Mouse (Mus musculus): ENCODE data around the gene Tbkbp1.
A peak's percentile ranks its signal among the peaks of the same experiment; 100 is the strongest.

The Tbkbp1 gene

GRCm38 (mm10) chr11:97127470-97128223 lies 23.6 kb downstream of the Tbkbp1 start:
- DNase-seq (ENCODE audit: low read depth, low spot score) = no peak

- no peak for DNase-seq (ENCODE audit: low read depth, low spot score)
Measured at GRCm38 (mm10) chr11:97126645-97127468, 24.4 kb downstream of the Tbkbp1 start.

- no peak for DNase-seq (ENCODE audit: low read depth, low spot score)
Measured at GRCm38 (mm10) chr11:97124266-97125036, 26.8 kb downstream of the Tbkbp1 start.

GRCm38 (mm10) chr11:97123282-97123890 lies 27.9 kb downstream of the Tbkbp1 start:
- no peak for DNase-seq (ENCODE audit: low read depth, low spot score)

GRCm38 (mm10) chr11:97120641-97121040 lies 30.7 kb downstream of the Tbkbp1 start:
- peak; percentile 56 for DNase-seq (ENCODE audit: low read depth, low spot score)

GRCm38 (mm10) chr11:97120221-97120620 lies 31.1 kb downstream of the Tbkbp1 start:
- peak; percentile 36 for DNase-seq (ENCODE audit: low read depth, low spot score)

GRCm38 (mm10) chr11:97115797-97116196 lies 35.5 kb downstream of the Tbkbp1 start:
- no peak for DNase-seq (ENCODE audit: low read depth, low spot score)

GRCm38 (mm10) chr11:97114671-97115601 lies 36.4 kb downstream of the Tbkbp1 start, which contains the start of gene Tbx21:
Gene Tbx21, minus strand, starts transcription at chr11:97115331.
- DNase-seq (ENCODE audit: low read depth, low spot score) = no peak

GRCm38 (mm10) chr11:97112519-97113125 lies 38.7 kb downstream of the Tbkbp1 start:
- DNase-seq (ENCODE audit: low read depth, low spot score) = no peak

GRCm38 (mm10) chr11:97108976-97109375 lies 42.3 kb downstream of the Tbkbp1 start:
- no peak for DNase-seq (ENCODE audit: low read depth, low spot score)

- DNase-seq (ENCODE audit: low read depth, low spot score) = no peak
Measured at GRCm38 (mm10) chr11:97104091-97104483, 47.2 kb downstream of the Tbkbp1 start.

GRCm38 (mm10) chr11:97103163-97104090 lies 47.9 kb downstream of the Tbkbp1 start:
- DNase-seq (ENCODE audit: low read depth, low spot score) = no peak

GRCm38 (mm10) chr11:97101722-97102121 lies 49.6 kb downstream of the Tbkbp1 start:
- DNase-seq (ENCODE audit: low read depth, low spot score) = peak; percentile 43

- peak; percentile 24 for DNase-seq (ENCODE audit: low read depth, low spot score)
Measured at GRCm38 (mm10) chr11:97098791-97099190, 52.5 kb downstream of the Tbkbp1 start.

- DNase-seq (ENCODE audit: low read depth, low spot score) = no peak
Measured at GRCm38 (mm10) chr11:97094600-97094999, 56.7 kb downstream of the Tbkbp1 start.

GRCm38 (mm10) chr11:97086365-97086764 lies 64.9 kb downstream of the Tbkbp1 start:
- no peak for DNase-seq (ENCODE audit: low read depth, low spot score)

Data from skeletal muscle tissue, adult 2 months (tissue).